Mouse (Mus musculus): ENCODE measurements around the gene Tbx21. TPM values are rescaled to one million over a fixed set of nuclear protein-coding genes. Genes with fewer than 3 reads are reported as not detected.

The Tbx21 gene
- polyA plus RNA-seq, 1 experiment from 2014 or later = 0.21 TPM

- no peak overlapping the region for H3K4me2 ChIP-seq (ENCODE audit: low read depth, low read length, severe bottlenecking)
- H3K36me3 ChIP-seq (ENCODE audit: control insufficient read depth, insufficient read depth, low read length) = no peaks in the 10 kb centered on the region
- no peak for DNase-seq (ENCODE audit: low spot score)
- no peak for ATAC-seq (replicated peaks; ENCODE audit: low FRiP score)
- no peaks in the 10 kb centered on the region; the same call in 1 of the 2 replicates for H3K9me3 ChIP-seq (ENCODE audit: control insufficient read depth, low read length)
- whole genome bisulfite sequencing = 87% methylated on average over 15 of the region's 15 CpGs
- H3K4me1 ChIP-seq (replicated peaks; ENCODE audit: control insufficient read depth, insufficient read depth, low read length) = no peaks in the 10 kb centered on the region
- H3K27ac ChIP-seq (ENCODE audit: low read depth, low read length) = no peak overlapping the region
- no peak overlapping the region for H3K9ac ChIP-seq (ENCODE audit: low read length)
- no peaks in the 10 kb centered on the region; the same call in 1 of the 2 replicates for H3K27me3 ChIP-seq (ENCODE audit: control insufficient read depth, insufficient read depth, low read length)
- H3K4me3 ChIP-seq (ENCODE audit: low read depth, low read length) = no peak overlapping the region
Observed at GRCm38 (mm10) chr11:97084821-97085505, 30.2 kb downstream of the Tbx21 start.

- DNase-seq (ENCODE audit: low spot score) (no peak), ATAC-seq (replicated peaks; ENCODE audit: low FRiP score) (no peak)
- Histone ChIP-seq H3K4me2 (ENCODE audit: low read depth, low read length, severe bottlenecking) (no peak overlapping the region), H3K9me3 (ENCODE audit: control insufficient read depth, low read length) (no peaks in the 10 kb centered on the region; the same call in 1 of the 2 replicates), H3K4me3 (ENCODE audit: low read depth, low read length) (no peak overlapping the region), H3K9ac (ENCODE audit: low read length) (no peak overlapping the region), H3K27ac (ENCODE audit: low read depth, low read length) (no peak overlapping the region), H3K36me3 (ENCODE audit: control insufficient read depth, insufficient read depth, low read length) (no peaks in the 10 kb centered on the region), H3K4me1 (replicated peaks; ENCODE audit: control insufficient read depth, insufficient read depth, low read length) (no peaks in the 10 kb centered on the region), H3K27me3 (ENCODE audit: control insufficient read depth, insufficient read depth, low read length) (no peaks in the 10 kb centered on the region; the same call in 1 of the 2 replicates)
- 51% methylated on average over 22 of the region's 22 CpGs for WGBS
Observed at GRCm38 (mm10) chr11:97083401-97084140, 31.6 kb downstream of the Tbx21 start.

- DNase-seq (ENCODE audit: low spot score) (no peak), ATAC-seq (replicated peaks; ENCODE audit: low FRiP score) (no peak)
- H3K9ac ChIP-seq (ENCODE audit: low read length) = no peak overlapping the region
- no peak overlapping the region for H3K4me2 ChIP-seq (ENCODE audit: low read depth, low read length, severe bottlenecking)
- no peaks in the 10 kb centered on the region for H3K36me3 ChIP-seq (ENCODE audit: control insufficient read depth, insufficient read depth, low read length)
- H3K27ac ChIP-seq (ENCODE audit: low read depth, low read length) = no peak overlapping the region
- H3K4me3 ChIP-seq (ENCODE audit: low read depth, low read length) = no peak overlapping the region
- H3K9me3 ChIP-seq (ENCODE audit: control insufficient read depth, low read length) = no peaks in the 10 kb centered on the region
- H3K4me1 ChIP-seq (replicated peaks; ENCODE audit: control insufficient read depth, insufficient read depth, low read length) = no peaks in the 10 kb centered on the region
- H3K27me3 ChIP-seq (ENCODE audit: control insufficient read depth, insufficient read depth, low read length) = no peaks in the 10 kb centered on the region; the same call in 1 of the 2 replicates
- WGBS = 53% methylated on average over 11 of the region's 11 CpGs
Observed at GRCm38 (mm10) chr11:97082977-97083376, 32.2 kb downstream of the Tbx21 start.

- 10% methylated on average over 9 of the region's 9 CpGs for WGBS
- ATAC-seq (replicated peaks; ENCODE audit: low FRiP score) (no peak), DNase-seq (ENCODE audit: low spot score) (no peak)
- H3K27ac ChIP-seq (ENCODE audit: low read depth, low read length) = no peak overlapping the region
- no peak overlapping the region for H3K4me3 ChIP-seq (ENCODE audit: low read depth, low read length)
- H3K27me3 ChIP-seq (ENCODE audit: control insufficient read depth, insufficient read depth, low read length) = no peaks in the 10 kb centered on the region; the same call in 1 of the 2 replicates
- H3K36me3 ChIP-seq (ENCODE audit: control insufficient read depth, insufficient read depth, low read length) = no peaks in the 10 kb centered on the region
- no peak overlapping the region for H3K9ac ChIP-seq (ENCODE audit: low read length)
- H3K4me2 ChIP-seq (ENCODE audit: low read depth, low read length, severe bottlenecking) = no peak overlapping the region
- no peaks in the 10 kb centered on the region for H3K9me3 ChIP-seq (ENCODE audit: control insufficient read depth, low read length)
- no peaks in the 10 kb centered on the region for H3K4me1 ChIP-seq (replicated peaks; ENCODE audit: control insufficient read depth, insufficient read depth, low read length)
Observed at GRCm38 (mm10) chr11:97080291-97080690, 34.8 kb downstream of the Tbx21 start.

- H3K4me3 ChIP-seq (ENCODE audit: low read depth, low read length) = no peak overlapping the region
- H3K36me3 ChIP-seq (ENCODE audit: control insufficient read depth, insufficient read depth, low read length) = no peaks in the 10 kb centered on the region
- H3K4me2 ChIP-seq (ENCODE audit: low read depth, low read length, severe bottlenecking) = no peak overlapping the region
- H3K27ac ChIP-seq (ENCODE audit: low read depth, low read length) = no peak overlapping the region
- 54% methylated on average over 4 of the region's 4 CpGs for WGBS
- no peaks in the 10 kb centered on the region for H3K9me3 ChIP-seq (ENCODE audit: control insufficient read depth, low read length)
- H3K4me1 ChIP-seq (replicated peaks; ENCODE audit: control insufficient read depth, insufficient read depth, low read length) = no peaks in the 10 kb centered on the region
- DNase-seq (ENCODE audit: low spot score) (no peak), ATAC-seq (replicated peaks; ENCODE audit: low FRiP score) (no peak)
- no peak overlapping the region for H3K9ac ChIP-seq (ENCODE audit: low read length)
- no peaks in the 10 kb centered on the region; the same call in 1 of the 2 replicates for H3K27me3 ChIP-seq (ENCODE audit: control insufficient read depth, insufficient read depth, low read length)
Observed at GRCm38 (mm10) chr11:97078751-97079150, 36.4 kb downstream of the Tbx21 start.

GRCm38 (mm10) chr11:97074235-97074634, 40.9 kb downstream of the Tbx21 start:
- WGBS = 79% methylated on average over 8 of the region's 8 CpGs
- Histone ChIP-seq H3K27ac (ENCODE audit: low read depth, low read length) (no peak overlapping the region), H3K9me3 (ENCODE audit: control insufficient read depth, low read length) (no peaks in the 10 kb centered on the region), H3K27me3 (ENCODE audit: control insufficient read depth, insufficient read depth, low read length) (no peaks in the 10 kb centered on the region), H3K4me3 (ENCODE audit: low read depth, low read length) (no peak overlapping the region), H3K36me3 (ENCODE audit: control insufficient read depth, insufficient read depth, low read length) (no peaks in the 10 kb centered on the region), H3K4me1 (replicated peaks; ENCODE audit: control insufficient read depth, insufficient read depth, low read length) (no peaks in the 10 kb centered on the region), H3K4me2 (ENCODE audit: low read depth, low read length, severe bottlenecking) (no peak overlapping the region), H3K9ac (ENCODE audit: low read length) (no peak overlapping the region)
- ATAC-seq (replicated peaks; ENCODE audit: low FRiP score) (no peak), DNase-seq (ENCODE audit: low spot score) (no peak)

- no peak overlapping the region for H3K9ac ChIP-seq (ENCODE audit: low read length)
- no peak overlapping the region for H3K4me2 ChIP-seq (ENCODE audit: low read depth, low read length, severe bottlenecking)
- 34% methylated on average over 3 of the region's 3 CpGs for WGBS
- H3K4me1 ChIP-seq (replicated peaks; ENCODE audit: control insufficient read depth, insufficient read depth, low read length) = no peaks in the 10 kb centered on the region
- H3K27ac ChIP-seq (ENCODE audit: low read depth, low read length) = no peak overlapping the region
- no peak for ATAC-seq (replicated peaks; ENCODE audit: low FRiP score)
- no peaks in the 10 kb centered on the region for H3K9me3 ChIP-seq (ENCODE audit: control insufficient read depth, low read length)
- H3K4me3 ChIP-seq (ENCODE audit: low read depth, low read length) = no peak overlapping the region
- H3K36me3 ChIP-seq (ENCODE audit: control insufficient read depth, insufficient read depth, low read length) = no peaks in the 10 kb centered on the region
- H3K27me3 ChIP-seq (ENCODE audit: control insufficient read depth, insufficient read depth, low read length) = no peaks in the 10 kb centered on the region
- peak; percentile 73 for DNase-seq (ENCODE audit: low spot score)
Observed at GRCm38 (mm10) chr11:97072533-97072932, 42.6 kb downstream of the Tbx21 start.

GRCm38 (mm10) chr11:97071129-97071528, 44.0 kb downstream of the Tbx21 start:
- Histone ChIP-seq H3K9me3 (ENCODE audit: control insufficient read depth, low read length) (no peaks in the 10 kb centered on the region), H3K27ac (ENCODE audit: low read depth, low read length) (no peak overlapping the region), H3K27me3 (ENCODE audit: control insufficient read depth, insufficient read depth, low read length) (no peaks in the 10 kb centered on the region), H3K36me3 (ENCODE audit: control insufficient read depth, insufficient read depth, low read length) (no peaks in the 10 kb centered on the region), H3K9ac (ENCODE audit: low read length) (no peak overlapping the region), H3K4me2 (ENCODE audit: low read depth, low read length, severe bottlenecking) (no peak overlapping the region), H3K4me3 (ENCODE audit: low read depth, low read length) (no peak overlapping the region), H3K4me1 (replicated peaks; ENCODE audit: control insufficient read depth, insufficient read depth, low read length) (no peaks in the 10 kb centered on the region)
- 72% methylated on average over 1 of the region's 1 CpGs for WGBS
- no peak for DNase-seq (ENCODE audit: low spot score)
- no peak for ATAC-seq (replicated peaks; ENCODE audit: low FRiP score)

All from forebrain, embryonic 11.5 days (tissue).